Mouse (Mus musculus) myocyte (in vitro differentiated cells): ENCODE measurements around the gene Rragd. TPM values are rescaled to one million over a fixed set of nuclear protein-coding genes. Genes with fewer than 3 reads are reported as not detected.

Experiments
- H3K27me3 ChIP-seq: one replicate; pipeline ENCODE4 v1.6.1; 2011; ENCODE audit not compliant: control insufficient read depth, insufficient read depth, insufficient read length
- H3K36me3 ChIP-seq: one replicate; pipeline ENCODE4 v1.6.1; 2011; ENCODE audit not compliant: control insufficient read depth, insufficient read depth
- H3K4me2 ChIP-seq: one replicate; pipeline ENCODE4 v1.6.1; 2011; ENCODE audit warnings: low read depth, control low read depth
- H3K4me3 ChIP-seq: one replicate; pipeline ENCODE4 v1.5.1; 2011; ENCODE audit warnings: mild to moderate bottlenecking, control low read depth, moderate library complexity
- H3K79me2 ChIP-seq: one replicate; pipeline ENCODE4 v1.6.1; 2011; ENCODE audit not compliant: control insufficient read depth, insufficient read depth
- H3ac ChIP-seq: one replicate; pipeline ENCODE4 v1.6.1; 2011; ENCODE audit not compliant: control insufficient read depth, insufficient read length
- CEBPB ChIP-seq: IDR thresholded peaks from 2 replicates; pipeline ENCODE4 v1.6.1; 2011; ENCODE audit warnings: mild to moderate bottlenecking, moderate library complexity; ENCODE audit not compliant: poor library complexity, insufficient read depth, severe bottlenecking
- E2F4 ChIP-seq: IDR thresholded peaks from one replicate; pipeline ENCODE4 v1.6.1; 2011; ENCODE audit warnings: mild to moderate bottlenecking, control low read depth, moderate library complexity; ENCODE audit not compliant: insufficient read depth
- MAX ChIP-seq: IDR thresholded peaks from one replicate; pipeline ENCODE4 v1.6.1; 2011; ENCODE audit warnings: low read depth, mild to moderate bottlenecking, control low read depth
- MYOD1 ChIP-seq, 3 experiments: IDR thresholded peaks; one replicate each; pipeline ENCODE4 v1.6.1; 2011; ENCODE audit warnings: control low read depth in 2 of 3, low read depth in 2 of 3, mild to moderate bottlenecking in 2 of 3, moderate library complexity in 1 of 3; ENCODE audit not compliant: insufficient read length in 2 of 3, control insufficient read depth in 1 of 3
- MYOG ChIP-seq, 3 experiments: IDR thresholded peaks; one replicate each; pipeline ENCODE4 v1.6.1; 2011; ENCODE audit warnings: control low read depth in 2 of 3, low read depth in 2 of 3, mild to moderate bottlenecking in 2 of 3; ENCODE audit not compliant: insufficient read length in 2 of 3, control insufficient read depth in 1 of 3, insufficient read depth in 1 of 3
- POLR2A ChIP-seq: IDR thresholded peaks from one replicate; pipeline ENCODE4 v1.6.1; 2011; ENCODE audit warnings: low read depth, mild to moderate bottlenecking, control low read depth, moderate library complexity; ENCODE audit not compliant: insufficient read length
- POLR2AphosphoS2 ChIP-seq: IDR thresholded peaks from one replicate; pipeline ENCODE4 v1.6.1; 2011; ENCODE audit warnings: low read depth, control low read depth; ENCODE audit not compliant: insufficient read length
- REST ChIP-seq: IDR thresholded peaks from one replicate; pipeline ENCODE4 v1.6.1; 2011; ENCODE audit warnings: mild to moderate bottlenecking, control low read depth, moderate library complexity; ENCODE audit not compliant: insufficient read depth, insufficient read length
- SRF ChIP-seq: IDR thresholded peaks from one replicate; pipeline ENCODE4 v1.6.1; 2011; ENCODE audit warnings: low read depth; ENCODE audit not compliant: control insufficient read depth, insufficient read length
- TCF12 ChIP-seq: IDR thresholded peaks from one replicate; pipeline ENCODE4 v1.6.1; 2011; ENCODE audit warnings: mild to moderate bottlenecking, control low read depth; ENCODE audit not compliant: poor library complexity, insufficient read depth, severe bottlenecking
- TCF3 ChIP-seq: IDR thresholded peaks from one replicate; pipeline ENCODE4 v1.6.1; 2011; ENCODE audit warnings: low read depth, control low read depth; ENCODE audit not compliant: insufficient read length
- USF1 ChIP-seq: IDR thresholded peaks from one replicate; pipeline ENCODE4 v1.6.1; 2011; ENCODE audit warnings: low read depth, mild to moderate bottlenecking, control low read depth, moderate library complexity
- polyA plus RNA-seq: library from polyadenylated mRNA; unstranded; fragments of >200 nt; fragmentation: generic; extraction: Trizol; gene quantifications from one replicate; pipeline ENCODE4 v1.2.1, GENCODE M21; 2012; ENCODE audit warnings: missing spikeins

The Rragd gene
- polyA plus RNA-seq, 1 experiment, result 7.9 TPM

GRCm38 (mm10) chr4:33010078-33010477 lies 27.2 kb downstream of the Rragd start:
- TF ChIP-seq TCF3 (no peak), MYOD1 (IDR thresholded peaks at IDR 0.05; ENCODE audit: control insufficient read depth in 1 of 3, insufficient read length in 2 of 3, low read depth in 2 of 3) (no peak), CEBPB (no peak)
- no peaks in the 10 kb centered on the region for H3K27me3 ChIP-seq
- H3ac ChIP-seq, result no peak overlapping the region
- no peak overlapping the region for H3K4me3 ChIP-seq
- H3K4me2 ChIP-seq, result no peak overlapping the region
- H3K79me2 ChIP-seq, result no peaks in the 10 kb centered on the region
- H3K36me3 ChIP-seq, result no peaks in the 10 kb centered on the region

GRCm38 (mm10) chr4:33012484-33012883 lies 29.6 kb downstream of the Rragd start:
- no peak overlapping the region for H3ac ChIP-seq
- no peaks in the 10 kb centered on the region for H3K36me3 ChIP-seq
- H3K27me3 ChIP-seq, result no peaks in the 10 kb centered on the region
- H3K4me3 ChIP-seq, result no peak overlapping the region
- TF ChIP-seq TCF3 (no peak), E2F4 (no peak), REST (no peak), CEBPB (no peak), MAX (no peak), USF1 (no peak), SRF (no peak), POLR2AphosphoS2 (no peak), MYOD1 (IDR thresholded peaks at IDR 0.05; ENCODE audit: control insufficient read depth in 1 of 3, insufficient read length in 2 of 3, low read depth in 2 of 3) (no peak), TCF12 (no peak), MYOG (IDR thresholded peaks at IDR 0.05; ENCODE audit: control insufficient read depth in 1 of 3, insufficient read depth in 1 of 3, insufficient read length in 2 of 3, low read depth in 2 of 3) (no peak), POLR2A (no peak)
- no peaks in the 10 kb centered on the region for H3K79me2 ChIP-seq
- no peak overlapping the region for H3K4me2 ChIP-seq

GRCm38 (mm10) chr4:33018361-33018999 lies 35.6 kb downstream of the Rragd start:
- H3K4me2 ChIP-seq, result no peak overlapping the region
- no peak overlapping the region for H3K4me3 ChIP-seq
- TF ChIP-seq TCF12, result no peak
- TF ChIP-seq MYOG (IDR thresholded peaks at IDR 0.05; ENCODE audit: control insufficient read depth in 1 of 3, insufficient read depth in 1 of 3, insufficient read length in 2 of 3, low read depth in 2 of 3), result no peak
- no peak for TF ChIP-seq USF1
- TF ChIP-seq CEBPB, result no peak
- TF ChIP-seq POLR2A, result no peak
- TF ChIP-seq REST, result no peak
- no peak for TF ChIP-seq POLR2AphosphoS2
- no peaks in the 10 kb centered on the region for H3K79me2 ChIP-seq
- H3K27me3 ChIP-seq, result no peaks in the 10 kb centered on the region
- H3K36me3 ChIP-seq, result no peaks in the 10 kb centered on the region
- H3ac ChIP-seq, result no peak overlapping the region

- H3K79me2 ChIP-seq, result no peaks in the 10 kb centered on the region
- no peak for TF ChIP-seq POLR2A
- TF ChIP-seq SRF, result no peak
- TF ChIP-seq TCF12, result no peak
- TF ChIP-seq MAX, result no peak
- TF ChIP-seq POLR2AphosphoS2, result no peak
- TF ChIP-seq USF1, result no peak
- TF ChIP-seq TCF3, result no peak
- TF ChIP-seq MYOD1 (IDR thresholded peaks at IDR 0.05; ENCODE audit: control insufficient read depth in 1 of 3, insufficient read length in 2 of 3, low read depth in 2 of 3), result no peak
- no peak overlapping the region for H3K4me2 ChIP-seq
- H3ac ChIP-seq, result no peak overlapping the region
- H3K4me3 ChIP-seq, result no peak overlapping the region
- peaks cover 4% of the 10 kb centered on the region for H3K36me3 ChIP-seq
- no peaks in the 10 kb centered on the region for H3K27me3 ChIP-seq
These were observed 41.6 kb downstream of the Rragd start for GRCm38 (mm10) chr4:33024420-33024819.

- Histone ChIP-seq H3K36me3 (peaks cover 8% of the 10 kb centered on the region), H3K4me2 (no peak overlapping the region), H3K79me2 (peaks cover 32% of the 10 kb centered on the region), H3K27me3 (no peaks in the 10 kb centered on the region), H3ac (no peak overlapping the region), H3K4me3 (no peak overlapping the region)
- TF ChIP-seq REST (no peak), TCF12 (no peak), USF1 (no peak), MAX (no peak), MYOD1 (IDR thresholded peaks at IDR 0.05; ENCODE audit: control insufficient read depth in 1 of 3, insufficient read length in 2 of 3, low read depth in 2 of 3) (no peak)
These were observed 46.3 kb downstream of the Rragd start for GRCm38 (mm10) chr4:33029104-33029503.
